ENCODE assay signal across 8 mouse cellular contexts in the genomic region with DNA sequence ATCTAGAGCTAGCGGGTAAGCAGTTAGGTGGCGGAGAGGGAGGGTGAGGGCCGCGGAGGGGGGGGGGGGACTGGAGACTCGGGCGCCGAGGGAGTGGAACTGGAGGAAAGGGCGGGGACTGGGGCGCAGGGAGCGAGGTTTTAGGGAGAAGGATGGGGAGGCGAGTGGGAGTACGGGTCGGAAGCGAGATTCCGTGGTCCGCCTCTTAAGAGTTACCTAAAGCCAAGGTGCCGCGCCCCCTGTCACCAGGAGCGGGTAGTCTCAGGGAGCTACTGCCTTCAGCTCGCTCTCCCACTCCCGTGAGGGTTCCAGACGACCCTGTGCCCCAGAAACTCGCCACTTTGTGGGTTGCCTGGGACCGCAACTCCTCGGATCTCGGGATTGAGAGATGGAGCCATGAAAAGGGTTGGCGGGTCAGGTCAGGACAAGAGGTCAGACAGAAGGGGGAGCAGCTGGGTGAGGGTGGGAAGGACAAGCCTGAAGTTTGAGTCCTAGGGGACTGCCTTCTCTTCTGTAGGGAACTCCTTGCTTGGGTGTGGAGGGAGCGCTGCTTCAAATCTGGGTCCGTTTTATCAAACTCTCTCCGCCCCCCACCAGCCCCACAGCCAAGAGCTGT. TPM values are rescaled to one million over a fixed set of nuclear protein-coding genes. Genes with fewer than 3 reads are reported as not detected.
DNase-seq lines count a peak whose midpoint lies in the region; ATAC-seq and TF ChIP-seq lines count a peak whose summit lies in the region.

No protein-coding gene starts in this region.

- TF ChIP-seq POLR2A in bone marrow macrophage, adult 2 months (IDR thresholded peaks at IDR 0.05; ENCODE audit: borderline replicate concordance, low read depth, low read length): no peak

- peak overlapping the region; percentile 96 for H3K4me2 ChIP-seq in forebrain, embryonic 16.5 days (ENCODE audit: low read length)
- peak overlapping the region; percentile 83 for H3K4me2 ChIP-seq in limb, embryonic 15.5 days
- H3K4me2 ChIP-seq in midbrain, postnatal 0 days (ENCODE audit: low read depth, low read length, poor library complexity, severe bottlenecking): peak overlapping the region; percentile 94

- H3K27me3 ChIP-seq in forebrain, embryonic 16.5 days (replicated peaks; ENCODE audit: control insufficient read depth, insufficient read depth, low read length): no peaks in the 10 kb centered on the region
- no peaks in the 10 kb centered on the region for H3K27me3 ChIP-seq in limb, embryonic 15.5 days
- H3K27me3 ChIP-seq in midbrain, postnatal 0 days (ENCODE audit: insufficient read depth, low read length): no peaks in the 10 kb centered on the region

- 0% methylated on average over 23 of the region's 30 CpGs for WGBS in forebrain, embryonic 16.5 days
- under 1% methylated on average over 25 of the region's 30 CpGs for WGBS in limb, embryonic 15.5 days
- under 1% methylated on average over 24 of the region's 30 CpGs for WGBS in midbrain, postnatal 0 days

- TF ChIP-seq CTCF in bone marrow macrophage, adult 2 months (IDR thresholded peaks at IDR 0.05; ENCODE audit: low read depth, low read length): no peak
- TF ChIP-seq CTCF in midbrain, postnatal 0 days (IDR thresholded peaks at IDR 0.05): peak; percentile 39; the same call in 1 of the 2 replicates

- no peaks in the 10 kb centered on the region for H3K36me3 ChIP-seq in forebrain, embryonic 16.5 days (ENCODE audit: control insufficient read depth, insufficient read depth)
- H3K36me3 ChIP-seq in limb, embryonic 15.5 days: peaks cover 24% of the 10 kb centered on the region
- H3K36me3 ChIP-seq in midbrain, postnatal 0 days (ENCODE audit: insufficient read depth, low read length): peaks cover 17% of the 10 kb centered on the region

- peak overlapping the region; percentile 76 for H3K4me3 ChIP-seq in bone marrow macrophage, adult 2 months (ENCODE audit: insufficient read depth, low read length)
- peak overlapping the region; percentile 69 for H3K4me3 ChIP-seq in forebrain, embryonic 16.5 days (replicated peaks; ENCODE audit: low read length)
- H3K4me3 ChIP-seq in limb, embryonic 15.5 days: peak overlapping the region; percentile 65
- H3K4me3 ChIP-seq in midbrain, postnatal 0 days (ENCODE audit: low read depth, low read length): peak overlapping the region; percentile 59

- ATAC-seq in forebrain, embryonic 16.5 days: no peak
- ATAC-seq in limb, embryonic 15.5 days (ENCODE audit: insufficient number of reproducible peaks, low FRiP score, low TSS enrichment, low read depth): no peak
- no peak for ATAC-seq in midbrain, postnatal 0 days (ENCODE audit: low FRiP score)

- no peaks in the 10 kb centered on the region for H3K9me3 ChIP-seq in forebrain, embryonic 16.5 days (ENCODE audit: control insufficient read depth, low read length)
- H3K9me3 ChIP-seq in limb, embryonic 15.5 days: no peaks in the 10 kb centered on the region
- no peaks in the 10 kb centered on the region for H3K9me3 ChIP-seq in midbrain, postnatal 0 days (ENCODE audit: low read length)

- H3K4me1 ChIP-seq in bone marrow macrophage, adult 2 months (ENCODE audit: control insufficient read depth, insufficient read depth, low read length): peaks cover 13% of the 10 kb centered on the region
- H3K4me1 ChIP-seq in forebrain, embryonic 16.5 days (replicated peaks; ENCODE audit: control insufficient read depth, insufficient read depth, low read length): peaks cover 47% of the 10 kb centered on the region
- H3K4me1 ChIP-seq in limb, embryonic 15.5 days: peaks cover 57% of the 10 kb centered on the region
- H3K4me1 ChIP-seq in midbrain, postnatal 0 days (ENCODE audit: insufficient read depth, low read length): peaks cover 16% of the 10 kb centered on the region; the same call in 1 of the 2 replicates

- H3K27ac ChIP-seq in bone marrow macrophage, adult 2 months (ENCODE audit: insufficient read depth, low read depth, low read length): peak overlapping the region; percentile 33
- no peak overlapping the region; the same call in 1 of the 2 replicates for H3K27ac ChIP-seq in forebrain, embryonic 16.5 days (ENCODE audit: low read length)
- H3K27ac ChIP-seq in limb, embryonic 15.5 days: peak overlapping the region; percentile 94
- peak overlapping the region; percentile 32; the same call in 1 of the 2 replicates for H3K27ac ChIP-seq in midbrain, postnatal 0 days (ENCODE audit: low read depth, low read length)

- H3K9ac ChIP-seq in forebrain, embryonic 16.5 days (replicated peaks; ENCODE audit: low read depth, low read length): peak overlapping the region; percentile 75
- H3K9ac ChIP-seq in limb, embryonic 15.5 days: peak overlapping the region; percentile 78
- H3K9ac ChIP-seq in midbrain, postnatal 0 days (replicated peaks; ENCODE audit: low read length, poor library complexity, severe bottlenecking): peak overlapping the region; percentile 52

- peak; percentile 50 for DNase-seq in layer of hippocampus, adult 11-12 months (ENCODE audit: low spot score)
- DNase-seq in layer of hippocampus, adult 9-11 months: no peak
- peak; percentile 44 for DNase-seq in midbrain, postnatal 0 days (ENCODE audit: low spot score)
- peak; percentile 61 for DNase-seq in yolk sac, embryonic 10.5 days (ENCODE audit: low spot score)
- DNase-seq in B cell, adult 2 months: no peak

RNA-seq across cellular contexts. Expression of a gene that starts 1.9 kb away (rescaled TPM):
- polyA plus RNA-seq in bone marrow macrophage, adult 2 months (2012; ENCODE audit: insufficient read depth, insufficient read length, missing spikeins): 41.8 and 45.1 TPM in 2 replicates
- polyA plus RNA-seq in forebrain, embryonic 16.5 days (2015; fragmentation: Nextera tagmentation; extraction: Ambion mirVana): 19.1 and 23.9 TPM in 2 replicates
- 36.7 and 40.0 TPM in 2 replicates for polyA plus RNA-seq in limb, embryonic 15.5 days (2015; fragmentation: Nextera tagmentation; extraction: Ambion mirVana)
- total RNA-seq in midbrain, postnatal 0 days (2014; rRNA removed): 35.7 and 42.1 TPM in 2 replicates
- 11.5 and 11.8 TPM in 2 replicates for polyA plus RNA-seq in midbrain, postnatal 0 days (2015; fragmentation: Nextera tagmentation; extraction: Ambion mirVana)

RNA-seq across cellular contexts. Expression of a gene that starts 2.2 kb away (rescaled TPM):
- 55.5 and 59.9 TPM in 2 replicates for polyA plus RNA-seq in bone marrow macrophage, adult 2 months (2012; ENCODE audit: insufficient read depth, insufficient read length, missing spikeins)
- 106 and 127 TPM in 2 replicates for polyA plus RNA-seq in forebrain, embryonic 16.5 days (2015; fragmentation: Nextera tagmentation; extraction: Ambion mirVana)
- polyA plus RNA-seq in limb, embryonic 15.5 days (2015; fragmentation: Nextera tagmentation; extraction: Ambion mirVana): 48.6 and 54.9 TPM in 2 replicates
- 96.5 and 104 TPM in 2 replicates for total RNA-seq in midbrain, postnatal 0 days (2014; rRNA removed)
- polyA plus RNA-seq in midbrain, postnatal 0 days (2015; fragmentation: Nextera tagmentation; extraction: Ambion mirVana): 168 and 182 TPM in 2 replicates

RNA-seq across cellular contexts. Expression of a gene that starts 12.3 kb away (rescaled TPM):
- not detected in 2 replicates for polyA plus RNA-seq in bone marrow macrophage, adult 2 months (2012; ENCODE audit: insufficient read depth, insufficient read length, missing spikeins)
- polyA plus RNA-seq in forebrain, embryonic 16.5 days (2015; fragmentation: Nextera tagmentation; extraction: Ambion mirVana): 0.14 and 0.36 TPM in 2 replicates
- 0.24 and 0.73 TPM in 2 replicates for polyA plus RNA-seq in limb, embryonic 15.5 days (2015; fragmentation: Nextera tagmentation; extraction: Ambion mirVana)
- 0.05 TPM in 1 of 2 replicates, not detected in the other for total RNA-seq in midbrain, postnatal 0 days (2014; rRNA removed)
- polyA plus RNA-seq in midbrain, postnatal 0 days (2015; fragmentation: Nextera tagmentation; extraction: Ambion mirVana): 0.29 and 0.59 TPM in 2 replicates

RNA-seq across cellular contexts. Expression of a gene that starts 19.6 kb away (rescaled TPM):
- polyA plus RNA-seq in bone marrow macrophage, adult 2 months (2012; ENCODE audit: insufficient read depth, insufficient read length, missing spikeins): 46.3 and 49.0 TPM in 2 replicates
- 92.2 and 96.3 TPM in 2 replicates for polyA plus RNA-seq in forebrain, embryonic 16.5 days (2015; fragmentation: Nextera tagmentation; extraction: Ambion mirVana)
- polyA plus RNA-seq in limb, embryonic 15.5 days (2015; fragmentation: Nextera tagmentation; extraction: Ambion mirVana): 108 and 130 TPM in 2 replicates
- 139 and 174 TPM in 2 replicates for total RNA-seq in midbrain, postnatal 0 days (2014; rRNA removed)
- 97.9 and 109 TPM in 2 replicates for polyA plus RNA-seq in midbrain, postnatal 0 days (2015; fragmentation: Nextera tagmentation; extraction: Ambion mirVana)

RNA-seq across cellular contexts. Expression of a gene that starts 22.1 kb away (rescaled TPM):
- polyA plus RNA-seq in bone marrow macrophage, adult 2 months (2012; ENCODE audit: insufficient read depth, insufficient read length, missing spikeins): 7.9 and 12.7 TPM in 2 replicates
- polyA plus RNA-seq in forebrain, embryonic 16.5 days (2015; fragmentation: Nextera tagmentation; extraction: Ambion mirVana): 37.3 and 45.4 TPM in 2 replicates
- polyA plus RNA-seq in limb, embryonic 15.5 days (2015; fragmentation: Nextera tagmentation; extraction: Ambion mirVana): 21.3 and 23.9 TPM in 2 replicates
- total RNA-seq in midbrain, postnatal 0 days (2014; rRNA removed): 52.1 and 91.5 TPM in 2 replicates
- 65.3 and 65.5 TPM in 2 replicates for polyA plus RNA-seq in midbrain, postnatal 0 days (2015; fragmentation: Nextera tagmentation; extraction: Ambion mirVana)

Comparison
In these comparisons a context has a peak if more than half of its experiments do, and no peak if none do; other contexts are left out.
1. DNase-seq: peak in layer of hippocampus, adult 11-12 months (single experiment), midbrain, postnatal 0 days (single experiment) and yolk sac, embryonic 10.5 days (single experiment); none in layer of hippocampus, adult 9-11 months (single experiment) and B cell, adult 2 months (0 of 2).
2. Peak in every context shown above with its lines, with median percentiles within 50 percentile points of each other: H3K4me3 ChIP-seq, H3K4me2 ChIP-seq and H3K9ac ChIP-seq.